Mouse (Mus musculus): ENCODE measurements around the gene Lnx1. TPM values are rescaled to one million over a fixed set of nuclear protein-coding genes. Genes with fewer than 3 reads are reported as not detected.

The Lnx1 gene
- polyA plus RNA-seq, 1 experiment, result 31.8 TPM

DNA sequence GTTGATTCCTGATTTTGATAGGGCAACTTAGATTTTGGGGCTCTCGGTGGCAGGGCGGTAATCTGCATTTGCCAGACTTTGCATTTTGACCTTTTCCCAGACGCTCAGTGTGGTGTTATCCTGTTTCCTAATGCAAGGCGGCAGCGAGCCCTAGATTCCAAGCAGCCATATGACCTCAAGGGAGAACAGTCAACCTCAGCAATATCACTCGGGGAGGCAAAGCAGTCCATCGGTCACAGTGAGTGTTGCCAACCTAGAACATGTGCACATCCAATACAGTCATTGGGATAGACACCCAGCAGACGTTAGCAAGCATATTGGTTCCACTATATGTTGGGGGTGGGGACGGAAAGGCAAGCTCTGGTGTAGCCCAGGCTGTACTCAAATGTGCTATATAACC lies 54.5 kb downstream of the Lnx1 start:
- no peaks in the 10 kb centered on the region for H3K4me1 ChIP-seq (ENCODE audit: control insufficient read depth, insufficient read depth, low read length)
- no peak for TF ChIP-seq POLR2A (IDR thresholded peaks at IDR 0.05; ENCODE audit: borderline replicate concordance, insufficient read depth, low read length)
- TF ChIP-seq CTCF (IDR thresholded peaks at IDR 0.05; ENCODE audit: borderline replicate concordance, insufficient read depth, low read depth, low read length), result no peak
- no peak overlapping the region for H3K27ac ChIP-seq (ENCODE audit: insufficient read depth, low read length)
- no peak for DNase-seq
- WGBS, result 81% methylated on average over 9 of the region's 9 CpGs
- no peak overlapping the region for H3K4me3 ChIP-seq (replicated peaks; ENCODE audit: insufficient read depth, low read depth, low read length)
- no peaks in the 10 kb centered on the region for H3K27me3 ChIP-seq (ENCODE audit: control insufficient read depth, insufficient read depth, low read length)

- H3K27me3 ChIP-seq (ENCODE audit: control insufficient read depth, insufficient read depth, low read length), result no peaks in the 10 kb centered on the region
- no peak overlapping the region for H3K27ac ChIP-seq (ENCODE audit: insufficient read depth, low read length)
- H3K4me1 ChIP-seq (ENCODE audit: control insufficient read depth, insufficient read depth, low read length), result no peaks in the 10 kb centered on the region
- 88% methylated on average over 6 of the region's 6 CpGs for WGBS
- DNase-seq, result no peak
- TF ChIP-seq POLR2A (IDR thresholded peaks at IDR 0.05; ENCODE audit: borderline replicate concordance, insufficient read depth, low read length), result no peak
- TF ChIP-seq CTCF (IDR thresholded peaks at IDR 0.05; ENCODE audit: borderline replicate concordance, insufficient read depth, low read depth, low read length), result no peak
- no peak overlapping the region for H3K4me3 ChIP-seq (replicated peaks; ENCODE audit: insufficient read depth, low read depth, low read length)
These were observed 55.1 kb downstream of the Lnx1 start for GRCm38 (mm10) chr5:74647584-74647984.

- 84% methylated on average over 2 of the region's 2 CpGs for WGBS
- Histone ChIP-seq H3K27me3 (ENCODE audit: control insufficient read depth, insufficient read depth, low read length) (no peaks in the 10 kb centered on the region), H3K27ac (ENCODE audit: insufficient read depth, low read length) (no peak overlapping the region), H3K4me1 (ENCODE audit: control insufficient read depth, insufficient read depth, low read length) (no peaks in the 10 kb centered on the region), H3K4me3 (replicated peaks; ENCODE audit: insufficient read depth, low read depth, low read length) (no peak overlapping the region)
- DNase-seq, result no peak
- no peak for TF ChIP-seq POLR2A (IDR thresholded peaks at IDR 0.05; ENCODE audit: borderline replicate concordance, insufficient read depth, low read length)
- TF ChIP-seq CTCF (IDR thresholded peaks at IDR 0.05; ENCODE audit: borderline replicate concordance, insufficient read depth, low read depth, low read length), result no peak
These were observed 60.4 kb downstream of the Lnx1 start for GRCm38 (mm10) chr5:74642291-74642690.

DNA sequence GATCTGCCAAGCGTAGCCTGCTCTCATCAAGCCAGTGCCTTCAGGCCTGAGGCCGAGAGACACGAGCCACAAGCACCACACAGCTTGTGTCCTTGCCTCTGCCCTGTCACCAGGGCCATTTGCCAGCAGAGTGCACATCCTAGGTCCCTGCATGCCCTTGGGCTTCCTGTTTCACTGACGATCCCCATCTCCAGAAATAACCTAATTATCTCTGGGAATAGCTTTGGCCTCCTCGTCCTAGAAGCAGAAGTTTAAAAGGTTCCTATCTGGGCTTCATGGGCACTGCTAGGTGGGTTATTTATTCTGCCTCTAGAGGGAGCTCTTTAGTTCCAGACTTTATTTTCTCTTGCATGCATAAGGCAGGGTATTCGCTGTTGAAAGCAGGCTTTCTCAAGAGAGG lies 61.7 kb downstream of the Lnx1 start:
- Histone ChIP-seq H3K27me3 (ENCODE audit: control insufficient read depth, insufficient read depth, low read length) (no peaks in the 10 kb centered on the region), H3K27ac (ENCODE audit: insufficient read depth, low read length) (no peak overlapping the region), H3K4me1 (ENCODE audit: control insufficient read depth, insufficient read depth, low read length) (no peaks in the 10 kb centered on the region), H3K4me3 (replicated peaks; ENCODE audit: insufficient read depth, low read depth, low read length) (no peak overlapping the region)
- DNase-seq, result peak; percentile 34 to 47
- TF ChIP-seq POLR2A (IDR thresholded peaks at IDR 0.05; ENCODE audit: borderline replicate concordance, insufficient read depth, low read length), result no peak
- peak; percentile 17; the same call in 1 of the 2 replicates for TF ChIP-seq CTCF (IDR thresholded peaks at IDR 0.05; ENCODE audit: borderline replicate concordance, insufficient read depth, low read depth, low read length)
- WGBS, result 39% methylated on average over 6 of the region's 6 CpGs

GRCm38 (mm10) chr5:74640504-74640903 lies 62.2 kb downstream of the Lnx1 start:
- DNase-seq, result no peak
- 89% methylated on average over 4 of the region's 4 CpGs for WGBS

DNA sequence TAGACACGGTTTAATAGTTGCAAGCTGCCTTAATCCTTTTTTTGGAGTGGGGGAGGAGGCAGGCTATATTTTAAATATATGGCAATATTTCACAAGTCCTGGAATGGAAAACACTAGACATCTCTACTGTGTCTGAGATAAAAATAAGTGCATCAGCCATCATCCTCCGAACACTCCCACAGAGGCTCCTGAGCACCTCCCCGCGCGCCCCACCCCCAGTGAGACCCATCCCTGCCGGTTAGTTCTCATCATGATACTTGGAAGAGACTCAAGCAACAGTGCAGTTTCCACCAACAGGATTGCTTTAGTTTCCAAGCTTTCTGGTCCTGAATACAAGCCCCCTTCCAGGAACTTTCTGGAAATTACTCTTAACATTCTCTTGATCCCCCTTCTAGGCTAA lies 63.2 kb downstream of the Lnx1 start:
- Histone ChIP-seq H3K27ac (ENCODE audit: insufficient read depth, low read length) (no peak overlapping the region), H3K4me3 (replicated peaks; ENCODE audit: insufficient read depth, low read depth, low read length) (no peak overlapping the region), H3K27me3 (ENCODE audit: control insufficient read depth, insufficient read depth, low read length) (no peaks in the 10 kb centered on the region), H3K4me1 (ENCODE audit: control insufficient read depth, insufficient read depth, low read length) (no peaks in the 10 kb centered on the region)
- 91% methylated on average over 6 of the region's 6 CpGs for WGBS
- no peak for DNase-seq
- no peak for TF ChIP-seq CTCF (IDR thresholded peaks at IDR 0.05; ENCODE audit: borderline replicate concordance, insufficient read depth, low read depth, low read length)
- TF ChIP-seq POLR2A (IDR thresholded peaks at IDR 0.05; ENCODE audit: borderline replicate concordance, insufficient read depth, low read length), result no peak

More at GRCm38 (mm10) chr5:74640504-74640903, 62.2 kb downstream of the Lnx1 start:
- H3K4me1 ChIP-seq (ENCODE audit: control insufficient read depth, insufficient read depth, low read length), result no peaks in the 10 kb centered on the region
- H3K27ac ChIP-seq (ENCODE audit: insufficient read depth, low read length), result no peak overlapping the region
- TF ChIP-seq CTCF (IDR thresholded peaks at IDR 0.05; ENCODE audit: borderline replicate concordance, insufficient read depth, low read depth, low read length) (no peak), POLR2A (IDR thresholded peaks at IDR 0.05; ENCODE audit: borderline replicate concordance, insufficient read depth, low read length) (no peak)
- no peaks in the 10 kb centered on the region for H3K27me3 ChIP-seq (ENCODE audit: control insufficient read depth, insufficient read depth, low read length)
- H3K4me3 ChIP-seq (replicated peaks; ENCODE audit: insufficient read depth, low read depth, low read length), result no peak overlapping the region

DNA sequence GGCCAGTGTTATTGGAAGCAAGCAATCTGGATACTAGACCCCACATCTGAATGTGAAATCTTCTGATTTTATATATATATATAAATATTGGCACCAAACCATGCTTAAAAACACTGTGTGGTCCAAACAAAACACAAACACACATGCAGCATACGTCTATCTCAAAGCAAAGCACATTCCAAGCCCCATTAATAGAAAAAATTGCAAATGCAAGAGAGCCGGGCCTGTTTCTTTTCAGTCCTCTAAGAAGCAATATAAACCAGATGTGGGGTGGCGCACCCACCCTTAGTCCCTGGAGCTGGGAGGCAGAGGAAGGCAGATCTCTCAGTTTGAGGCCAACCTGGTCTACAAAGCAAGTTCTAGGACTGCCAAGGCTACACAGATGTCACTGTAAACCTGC lies 68.3 kb downstream of the Lnx1 start:
- no peaks in the 10 kb centered on the region; the same call in 1 of the 2 replicates for H3K4me1 ChIP-seq (ENCODE audit: control insufficient read depth, insufficient read depth, low read length)
- H3K27ac ChIP-seq (ENCODE audit: insufficient read depth, low read length), result no peak overlapping the region
- no peak for DNase-seq
- TF ChIP-seq POLR2A (IDR thresholded peaks at IDR 0.05; ENCODE audit: borderline replicate concordance, insufficient read depth, low read length), result no peak
- no peak for TF ChIP-seq CTCF (IDR thresholded peaks at IDR 0.05; ENCODE audit: borderline replicate concordance, insufficient read depth, low read depth, low read length)
- H3K4me3 ChIP-seq (replicated peaks; ENCODE audit: insufficient read depth, low read depth, low read length), result no peak overlapping the region
- no peaks in the 10 kb centered on the region for H3K27me3 ChIP-seq (ENCODE audit: control insufficient read depth, insufficient read depth, low read length)
- 96% methylated on average over 3 of the region's 3 CpGs for WGBS

DNA sequence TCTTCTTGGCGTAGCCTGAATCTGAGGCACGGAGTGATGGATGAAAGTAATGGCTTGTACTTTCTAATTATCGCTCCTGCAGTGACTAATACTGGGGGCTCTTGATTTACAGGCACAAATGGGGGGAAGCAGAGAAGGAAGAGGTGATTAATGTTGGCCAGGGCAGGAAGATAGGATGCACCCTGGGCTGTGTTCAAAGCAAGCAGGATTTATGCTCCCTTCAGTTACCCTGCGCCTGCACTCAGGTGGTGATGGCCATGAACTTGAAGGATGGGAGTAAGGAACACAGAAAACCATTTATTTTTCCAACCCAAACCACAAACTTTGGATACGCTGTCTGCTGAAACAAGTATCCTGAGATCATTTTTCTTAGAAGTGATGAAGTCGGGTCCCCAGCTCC lies 69.3 kb downstream of the Lnx1 start:
- 92% methylated on average over 6 of the region's 6 CpGs for WGBS
- DNase-seq, result no peak
- Histone ChIP-seq H3K4me3 (replicated peaks; ENCODE audit: insufficient read depth, low read depth, low read length) (no peak overlapping the region), H3K4me1 (ENCODE audit: control insufficient read depth, insufficient read depth, low read length) (no peaks in the 10 kb centered on the region; the same call in 1 of the 2 replicates), H3K27ac (ENCODE audit: insufficient read depth, low read length) (no peak overlapping the region), H3K27me3 (ENCODE audit: control insufficient read depth, insufficient read depth, low read length) (no peaks in the 10 kb centered on the region)
- TF ChIP-seq POLR2A (IDR thresholded peaks at IDR 0.05; ENCODE audit: borderline replicate concordance, insufficient read depth, low read length) (no peak), CTCF (IDR thresholded peaks at IDR 0.05; ENCODE audit: borderline replicate concordance, insufficient read depth, low read depth, low read length) (no peak)

Data from cerebellum, adult 2 months (tissue).